Mouse (Mus musculus): ENCODE data around the gene Tbl3. TPM values are rescaled to one million over a fixed set of nuclear protein-coding genes. Genes with fewer than 3 reads are reported as not detected.

Gene Tbl3
- polyA plus RNA-seq, 1 experiment from 2014 or later: 21.5 TPM

DNA sequence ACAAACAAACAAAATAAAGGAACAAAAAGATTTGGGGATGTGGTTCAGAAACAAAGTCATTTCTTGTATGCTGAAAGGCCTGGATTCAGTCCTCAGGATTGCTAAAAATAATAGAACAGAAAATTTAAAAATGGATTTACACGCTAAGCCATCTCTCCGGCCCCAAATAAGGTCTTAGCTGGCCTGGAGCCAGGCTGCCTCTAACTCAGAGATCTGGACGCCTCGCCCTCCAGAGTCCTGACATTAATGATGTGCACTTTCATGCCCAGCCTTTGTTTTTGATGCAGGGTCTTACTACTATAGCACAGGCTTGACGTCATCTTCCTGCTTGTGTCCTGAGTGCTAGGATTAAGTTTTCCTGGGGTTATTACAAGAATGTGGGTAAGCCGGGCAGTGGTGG lies 21.6 kb upstream of the Tbl3 start:
- ATAC-seq (no peak), DNase-seq (no peak)
- H3K4me2 ChIP-seq (ENCODE audit: low read depth, low read length): no peak overlapping the region
- no peak for TF ChIP-seq EP300 (IDR thresholded peaks at IDR 0.05; ENCODE audit: low read depth)
- no peak for TF ChIP-seq CTCF (IDR thresholded peaks at IDR 0.05; ENCODE audit: low read depth)
- H3K4me1 ChIP-seq (ENCODE audit: insufficient read depth): peaks cover 3% of the 10 kb centered on the region; the same call in 1 of the 2 replicates
- H3K27ac ChIP-seq (ENCODE audit: low read depth): no peak overlapping the region
- no peak overlapping the region for H3K4me3 ChIP-seq (ENCODE audit: low read depth, low read length)
- H3K27me3 ChIP-seq (ENCODE audit: insufficient read depth, low read length): no peaks in the 10 kb centered on the region
- no peaks in the 10 kb centered on the region for H3K36me3 ChIP-seq (replicated peaks; ENCODE audit: insufficient read depth, low read length)
- 76% methylated on average over 6 of the region's 6 CpGs for WGBS (ENCODE audit: insufficient replicate concordance)
- H3K9me3 ChIP-seq (ENCODE audit: low read length): no peaks in the 10 kb centered on the region
- H3K9ac ChIP-seq (replicated peaks): no peak overlapping the region

DNA sequence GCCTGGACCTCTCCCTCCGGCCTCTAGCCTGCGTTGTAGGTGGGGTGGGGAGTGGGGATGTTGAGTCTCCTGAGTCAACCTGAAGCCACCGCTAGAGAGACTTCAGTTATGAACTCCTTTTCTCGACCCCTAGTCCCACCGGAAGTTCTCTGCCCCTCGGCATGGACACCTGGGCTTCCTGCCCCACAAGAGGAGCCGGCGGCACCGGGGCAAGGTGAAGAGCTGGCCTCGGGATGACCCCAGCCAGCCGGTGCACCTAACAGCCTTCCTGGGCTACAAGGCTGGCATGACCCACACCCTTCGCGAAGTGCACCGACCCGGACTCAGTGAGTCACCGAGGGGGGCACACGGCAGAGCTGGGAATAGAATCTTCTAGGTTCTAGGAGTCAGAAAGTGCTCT lies 20.7 kb upstream of the Tbl3 start:
- no peak overlapping the region for H3K27ac ChIP-seq (ENCODE audit: low read depth)
- H3K9ac ChIP-seq (replicated peaks): no peak overlapping the region; the same call in 1 of the 2 replicates
- ATAC-seq (no peak), DNase-seq (no peak)
- TF ChIP-seq EP300 (IDR thresholded peaks at IDR 0.05; ENCODE audit: low read depth) (no peak), CTCF (IDR thresholded peaks at IDR 0.05; ENCODE audit: low read depth) (no peak)
- H3K4me1 ChIP-seq (ENCODE audit: insufficient read depth): peaks cover 8% of the 10 kb centered on the region
- H3K4me3 ChIP-seq (ENCODE audit: low read depth, low read length): no peak overlapping the region
- 72% methylated on average over 16 of the region's 17 CpGs for WGBS (ENCODE audit: insufficient replicate concordance)
- no peaks in the 10 kb centered on the region for H3K36me3 ChIP-seq (replicated peaks; ENCODE audit: insufficient read depth, low read length)
- no peaks in the 10 kb centered on the region for H3K27me3 ChIP-seq (ENCODE audit: insufficient read depth, low read length)
- H3K9me3 ChIP-seq (ENCODE audit: low read length): no peaks in the 10 kb centered on the region
- H3K4me2 ChIP-seq (ENCODE audit: low read depth, low read length): no peak overlapping the region

DNA sequence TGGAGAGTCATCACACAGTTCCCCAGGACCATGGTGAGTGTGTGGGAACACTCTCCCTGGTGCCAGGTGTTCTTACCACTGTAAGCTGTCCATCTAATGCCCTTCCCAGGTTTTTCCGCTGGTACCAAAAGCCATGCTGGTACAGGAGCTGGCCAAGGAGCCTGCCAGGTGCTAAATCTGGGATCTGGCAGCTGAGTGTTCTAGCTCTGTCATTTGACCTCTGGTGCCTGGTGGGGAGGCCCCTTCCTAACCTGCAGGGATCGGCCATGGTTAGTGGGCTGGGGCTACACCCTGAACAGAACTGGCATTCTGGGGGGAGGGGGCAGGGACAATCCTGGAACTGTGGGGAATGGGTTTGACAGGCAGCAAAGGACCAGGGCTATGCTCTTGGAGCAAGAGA lies 20.2 kb upstream of the Tbl3 start, which contains the start of gene Rpl3l:
TSS of gene Rpl3l (plus strand) at position 203 of the 400 bp plus-strand sequence.
- Histone ChIP-seq H3K4me1 (ENCODE audit: insufficient read depth) (peaks cover 14% of the 10 kb centered on the region), H3K4me3 (ENCODE audit: low read depth, low read length) (no peak within 1 kb of the TSS), H3K27ac (ENCODE audit: low read depth) (no peak within 1 kb of the TSS), H3K27me3 (ENCODE audit: insufficient read depth, low read length) (no peaks in the 10 kb centered on the region), H3K9ac (replicated peaks) (no peak within 1 kb of the TSS; the same call in 1 of the 2 replicates), H3K36me3 (replicated peaks; ENCODE audit: insufficient read depth, low read length) (peaks cover under 1% of the 10 kb centered on the region; the same call in 1 of the 2 replicates), H3K4me2 (ENCODE audit: low read depth, low read length) (no peak within 1 kb of the TSS), H3K9me3 (ENCODE audit: low read length) (no peaks in the 10 kb centered on the region)
- DNase-seq (no peak), ATAC-seq (no peak)
- TF ChIP-seq CTCF (IDR thresholded peaks at IDR 0.05; ENCODE audit: low read depth) (no peak), EP300 (IDR thresholded peaks at IDR 0.05; ENCODE audit: low read depth) (no peak)
- WGBS (ENCODE audit: insufficient replicate concordance): 75% methylated on average over 2 of the region's 2 CpGs

DNA sequence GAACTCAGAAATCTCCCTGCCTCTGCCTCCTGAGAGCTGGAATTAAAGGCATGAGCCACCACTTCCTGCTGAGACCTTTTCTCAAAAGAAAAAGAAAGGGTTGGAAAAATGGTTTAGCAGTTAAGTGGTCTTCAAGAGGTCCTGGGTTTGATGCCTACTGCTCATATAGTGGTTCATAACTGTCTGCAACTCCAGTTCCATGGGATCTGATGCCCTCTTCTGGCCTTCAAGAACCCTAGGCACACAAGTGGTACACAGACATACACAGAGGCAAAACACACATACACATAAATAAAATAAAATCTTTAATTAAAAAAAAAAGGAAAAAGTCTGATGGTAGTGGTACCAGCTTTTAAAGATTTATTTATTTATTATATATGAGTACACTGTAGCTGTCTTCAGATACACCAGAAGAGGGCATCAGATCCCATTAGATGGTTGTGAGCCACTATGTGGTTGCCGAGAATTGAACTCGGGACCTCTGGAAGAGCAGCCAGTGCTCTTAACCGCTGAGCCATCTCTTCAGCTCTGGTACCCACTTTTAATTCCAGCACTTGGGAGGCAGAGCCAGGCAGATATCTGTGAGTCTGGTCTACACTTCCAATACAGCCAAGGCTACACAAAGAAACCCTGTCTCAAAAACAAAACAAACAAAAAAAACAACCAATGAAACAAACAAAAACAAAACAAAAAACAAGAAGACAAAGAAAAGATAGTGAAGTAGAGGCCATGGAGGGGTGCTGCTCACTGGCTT lies 18.4 kb upstream of the Tbl3 start:
- TF ChIP-seq CTCF (IDR thresholded peaks at IDR 0.05; ENCODE audit: low read depth): 0 out of 2 replicates have a peak, but pooled peaks have one; percentile 20
- no peak for TF ChIP-seq EP300 (IDR thresholded peaks at IDR 0.05; ENCODE audit: low read depth)
- Histone ChIP-seq H3K4me1 (ENCODE audit: insufficient read depth) (peaks cover 25% of the 10 kb centered on the region), H3K4me3 (ENCODE audit: low read depth, low read length) (no peak overlapping the region), H3K9ac (replicated peaks) (no peak overlapping the region), H3K36me3 (replicated peaks; ENCODE audit: insufficient read depth, low read length) (peaks cover 16% of the 10 kb centered on the region), H3K9me3 (ENCODE audit: low read length) (no peaks in the 10 kb centered on the region), H3K4me2 (ENCODE audit: low read depth, low read length) (no peak overlapping the region), H3K27me3 (ENCODE audit: insufficient read depth, low read length) (no peaks in the 10 kb centered on the region), H3K27ac (ENCODE audit: low read depth) (no peak overlapping the region)
- DNase-seq: no peak
- WGBS (ENCODE audit: insufficient replicate concordance): 78% methylated on average over 3 of the region's 3 CpGs
- no peak for ATAC-seq

GRCm38 (mm10) chr17:24724184-24724583 lies 16.7 kb upstream of the Tbl3 start, which contains the start of gene Ndufb10:
Ndufb10 (minus strand) TSS chr17:24724478.
- 0% methylated on average over 30 of the region's 30 CpGs for WGBS (ENCODE audit: insufficient replicate concordance)

GRCm38 (mm10) chr17:24723881-24724180 lies 16.4 kb upstream of the Tbl3 start:
- peak overlapping the region; percentile 88 for H3K4me2 ChIP-seq (ENCODE audit: low read depth, low read length)
- WGBS (ENCODE audit: insufficient replicate concordance): 0% methylated on average over 15 of the region's 15 CpGs
- H3K4me3 ChIP-seq (ENCODE audit: low read depth, low read length): peak overlapping the region; percentile 73
- H3K4me1 ChIP-seq (ENCODE audit: insufficient read depth): peaks cover 28% of the 10 kb centered on the region
- H3K9ac ChIP-seq (replicated peaks): peak overlapping the region; percentile 94
- TF ChIP-seq CTCF (IDR thresholded peaks at IDR 0.05; ENCODE audit: low read depth): no peak
- no peak; the same call in 1 of the 2 replicates for TF ChIP-seq EP300 (IDR thresholded peaks at IDR 0.05; ENCODE audit: low read depth)
- DNase-seq (no peak), ATAC-seq (peak; percentile 21)
- H3K9me3 ChIP-seq (ENCODE audit: low read length): no peaks in the 10 kb centered on the region
- H3K36me3 ChIP-seq (replicated peaks; ENCODE audit: insufficient read depth, low read length): peaks cover 16% of the 10 kb centered on the region
- H3K27me3 ChIP-seq (ENCODE audit: insufficient read depth, low read length): no peaks in the 10 kb centered on the region
- peak overlapping the region; percentile 85 for H3K27ac ChIP-seq (ENCODE audit: low read depth)

More at GRCm38 (mm10) chr17:24724184-24724583, 16.7 kb upstream of the Tbl3 start, which contains the start of gene Ndufb10:
- Histone ChIP-seq H3K36me3 (replicated peaks; ENCODE audit: insufficient read depth, low read length) (peaks cover 16% of the 10 kb centered on the region), H3K4me3 (ENCODE audit: low read depth, low read length) (peak within 1 kb of the TSS; percentile 73), H3K27ac (ENCODE audit: low read depth) (peak within 1 kb of the TSS; percentile 85), H3K27me3 (ENCODE audit: insufficient read depth, low read length) (no peaks in the 10 kb centered on the region), H3K4me1 (ENCODE audit: insufficient read depth) (peaks cover 25% of the 10 kb centered on the region), H3K4me2 (ENCODE audit: low read depth, low read length) (peak within 1 kb of the TSS; percentile 88), H3K9me3 (ENCODE audit: low read length) (no peaks in the 10 kb centered on the region), H3K9ac (replicated peaks) (peak within 1 kb of the TSS; percentile 94)
- TF ChIP-seq CTCF (IDR thresholded peaks at IDR 0.05; ENCODE audit: low read depth): peak; percentile 100
- no peak for TF ChIP-seq EP300 (IDR thresholded peaks at IDR 0.05; ENCODE audit: low read depth)
- ATAC-seq (peak; percentile 70), DNase-seq (peak; percentile 98)

Measured in liver, postnatal 0 days (tissue).